8 mouse cellular contexts compared by ENCODE assay signal in the genomic region with DNA sequence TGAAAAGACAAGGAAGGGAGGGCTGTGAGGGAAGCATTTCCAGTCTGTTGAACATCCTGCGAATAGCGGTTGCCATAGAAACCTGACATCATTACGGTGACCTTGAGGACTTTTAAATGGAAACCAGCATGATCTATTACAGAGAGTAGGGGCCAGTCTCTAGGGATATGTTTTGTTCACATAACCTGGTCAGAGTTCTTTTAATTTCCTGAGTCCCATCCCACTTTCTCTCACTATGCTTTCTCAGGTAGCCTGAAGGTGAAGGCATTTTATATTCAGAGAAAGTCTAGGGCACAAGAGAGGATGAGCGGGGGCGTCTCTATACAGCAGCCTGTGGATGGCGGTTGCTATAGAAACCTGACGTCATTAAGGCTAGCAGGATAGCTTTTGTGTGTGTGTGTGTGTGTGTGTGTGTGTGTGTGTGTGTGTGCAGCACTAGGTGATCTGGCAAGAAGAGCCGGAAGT. TPM values are rescaled to one million over a fixed set of nuclear protein-coding genes. Genes with fewer than 3 reads are reported as not detected.
DNase-seq lines count a peak whose midpoint lies in the region; ATAC-seq lines count a peak whose summit lies in the region.

No protein-coding gene starts in this region.

- H3K36me3 ChIP-seq in hindbrain, embryonic 11.5 days (ENCODE audit: control insufficient read depth, insufficient read depth, low read length) = no peaks in the 10 kb centered on the region
- no peaks in the 10 kb centered on the region for H3K36me3 ChIP-seq in limb, embryonic 13.5 days
- H3K36me3 ChIP-seq in splenic B cell, adult 2 months (ENCODE audit: control insufficient read depth, insufficient read depth, low read length, poor library complexity, severe bottlenecking) = no peaks in the 10 kb centered on the region

- H3K4me3 ChIP-seq in hindbrain, embryonic 11.5 days (ENCODE audit: low read depth, low read length) = no peak overlapping the region
- H3K4me3 ChIP-seq in limb, embryonic 13.5 days = no peak overlapping the region

- H3K27me3 ChIP-seq in hindbrain, embryonic 11.5 days (ENCODE audit: control insufficient read depth, insufficient read depth, low read length) = no peaks in the 10 kb centered on the region
- no peaks in the 10 kb centered on the region for H3K27me3 ChIP-seq in limb, embryonic 13.5 days
- no peaks in the 10 kb centered on the region for H3K27me3 ChIP-seq in splenic B cell, adult 2 months (ENCODE audit: control insufficient read depth, insufficient read depth, low read length, poor library complexity, severe bottlenecking)

- H3K4me1 ChIP-seq in hindbrain, embryonic 11.5 days (replicated peaks; ENCODE audit: control insufficient read depth, insufficient read depth, low read length) = no peaks in the 10 kb centered on the region
- H3K4me1 ChIP-seq in limb, embryonic 13.5 days = no peaks in the 10 kb centered on the region

- H3K9me3 ChIP-seq in hindbrain, embryonic 11.5 days (ENCODE audit: control insufficient read depth, low read length) = no peaks in the 10 kb centered on the region
- H3K9me3 ChIP-seq in limb, embryonic 13.5 days = no peaks in the 10 kb centered on the region

- H3K9ac ChIP-seq in hindbrain, embryonic 11.5 days (ENCODE audit: low read depth, low read length) = no peak overlapping the region
- H3K9ac ChIP-seq in limb, embryonic 13.5 days = no peak overlapping the region

- ATAC-seq in hindbrain, embryonic 11.5 days (ENCODE audit: low FRiP score) = peak; percentile 97
- ATAC-seq in limb, embryonic 13.5 days (ENCODE audit: low FRiP score, low read depth) = no peak
- no peak for ATAC-seq in megakaryocyte, adult 5-6 weeks (ENCODE audit: poor library complexity, severe bottlenecking)

- no peak overlapping the region for H3K27ac ChIP-seq in hindbrain, embryonic 11.5 days (ENCODE audit: low read depth, low read length)
- no peak overlapping the region for H3K27ac ChIP-seq in limb, embryonic 13.5 days

- peak; percentile 14 for DNase-seq in adrenal gland, adult 2 months
- DNase-seq in adrenal gland, adult 18-20 months (ENCODE audit: low spot score in 2 of 2) = no peak
- DNase-seq in cerebellum, adult 9-11 months = peak; percentile 21
- DNase-seq in hindbrain, embryonic 11.5 days (ENCODE audit: low spot score) = peak; percentile 67
- peak; percentile 2 for DNase-seq in splenic B cell, adult 2 months (ENCODE audit: low read depth, low spot score)
- no peak for DNase-seq in gastrocnemius, adult 8-10 months (ENCODE audit: low spot score in 2 of 2)

- H3K4me2 ChIP-seq in hindbrain, embryonic 11.5 days (replicated peaks; ENCODE audit: low read depth, low read length) = no peak overlapping the region; the same call in 1 of the 2 replicates
- peak overlapping the region; percentile 21; the same call in 1 of the 2 replicates for H3K4me2 ChIP-seq in limb, embryonic 13.5 days (replicated peaks)

- WGBS in hindbrain, embryonic 11.5 days = 26% methylated on average over 8 of the region's 8 CpGs
- WGBS in limb, embryonic 13.5 days = 29% methylated on average over 8 of the region's 8 CpGs

RNA-seq across cellular contexts. Expression of gene Bex3, which starts 20.8 kb away (rescaled TPM):
- 100 to 1,000 TPM in 1 of 2 experiments, 10 to 100 TPM in 1; 96.8 to 195 TPM for total RNA-seq in adrenal gland, adult 2 months (2021)
- polyA plus RNA-seq in adrenal gland, adult 2 months (2012; rRNA removed) = 24.3 and 34.2 TPM in 2 replicates
- total RNA-seq in adrenal gland, adult 18-20 months (2021) = 100 to 1,000 TPM in 1 of 2 experiments, 10 to 100 TPM in 1; 89.5 to 140 TPM
- 733 and 747 TPM in 2 replicates for polyA plus RNA-seq in hindbrain, embryonic 11.5 days (2014; fragmentation: Nextera tagmentation; extraction: Ambion mirVana)
- 543 and 554 TPM in 2 replicates for polyA plus RNA-seq in limb, embryonic 13.5 days (2015; fragmentation: Nextera tagmentation; extraction: Ambion mirVana)
- total RNA-seq in megakaryocyte, adult 5-6 weeks (2015) = 55.7 and 64.5 TPM in 2 replicates
- total RNA-seq in megakaryocyte, adult 5-6 weeks (2017) = 38.5 and 38.8 TPM in 2 replicates
- total RNA-seq in gastrocnemius, adult 8-10 months (2022) = 1 to 10 TPM; 1.0 to 2.0 (median 1.7) TPM

RNA-seq across cellular contexts. Expression of gene Tceal9, which starts 46.0 kb away (rescaled TPM):
- 100 to 1,000 TPM; 252 to 337 TPM for total RNA-seq in adrenal gland, adult 2 months (2021)
- polyA plus RNA-seq in adrenal gland, adult 2 months (2012; rRNA removed) = 4.4 and 7.1 TPM in 2 replicates
- total RNA-seq in adrenal gland, adult 18-20 months (2021) = 100 to 1,000 TPM; 233 to 300 TPM
- 460 and 466 TPM in 2 replicates for polyA plus RNA-seq in hindbrain, embryonic 11.5 days (2014; fragmentation: Nextera tagmentation; extraction: Ambion mirVana)
- polyA plus RNA-seq in limb, embryonic 13.5 days (2015; fragmentation: Nextera tagmentation; extraction: Ambion mirVana) = 709 and 736 TPM in 2 replicates
- total RNA-seq in megakaryocyte, adult 5-6 weeks (2015) = 75.3 and 100 TPM in 2 replicates
- 127 and 154 TPM in 2 replicates for total RNA-seq in megakaryocyte, adult 5-6 weeks (2017)
- 10 to 100 TPM; 21.0 to 27.8 (median 24.2) TPM for total RNA-seq in gastrocnemius, adult 8-10 months (2022)

Comparison
In these comparisons a context has a peak if more than half of its experiments do, and no peak if none do; other contexts are left out.
1. DNase-seq: peak in adrenal gland, adult 2 months (single experiment), cerebellum, adult 9-11 months (single experiment), hindbrain, embryonic 11.5 days (single experiment) and splenic B cell, adult 2 months (single experiment); none in adrenal gland, adult 18-20 months (0 of 2) and gastrocnemius, adult 8-10 months (0 of 2).
2. RNA of gene Bex3, which starts 20.8 kb away (total RNA-seq): 96.8 to 195 TPM in adrenal gland, adult 2 months, 89.5 to 140 TPM in adrenal gland, adult 18-20 months and 38.5 to 64.5 TPM in megakaryocyte, adult 5-6 weeks; 1.0 to 2.0 TPM in gastrocnemius, adult 8-10 months; every median in the first group is over 10 times any median in the second.